Mouse (Mus musculus): ENCODE measurements around the gene Yif1b.
"Not testable (repeated sequence)": the region's sequence is repeated elsewhere in the genome, so short reads cannot be mapped to it uniquely, and the experiment has no call there.

Yif1b gene

GRCm38 (mm10) chr7:29238019-29238967 lies at the start of gene Yif1b:
Gene Yif1b (plus strand): TSS chr7:29238329.
- DNase-seq: peak; percentile 93

- DNase-seq: not testable (repeated sequence)
Measured at GRCm38 (mm10) chr7:29194230-29194629, 43.9 kb upstream of the Yif1b start.

- DNase-seq: no peak
Measured at GRCm38 (mm10) chr7:29202577-29202976, 35.6 kb upstream of the Yif1b start.

- not testable (repeated sequence) for DNase-seq
Measured at GRCm38 (mm10) chr7:29211013-29211412, 27.1 kb upstream of the Yif1b start.

GRCm38 (mm10) chr7:29211415-29212198 lies 26.5 kb upstream of the Yif1b start:
- DNase-seq: peak; percentile 53

GRCm38 (mm10) chr7:29212199-29212765 lies 25.8 kb upstream of the Yif1b start:
- no peak for DNase-seq

- DNase-seq: not testable (repeated sequence)
Measured at GRCm38 (mm10) chr7:29212775-29213560, 25.2 kb upstream of the Yif1b start.

GRCm38 (mm10) chr7:29213675-29214082 lies 24.4 kb upstream of the Yif1b start, which contains the start of gene Catsperg1:
Gene Catsperg1 (minus strand): TSS chr7:29214035.
- DNase-seq: peak; percentile 42

GRCm38 (mm10) chr7:29214236-29214635 lies 23.9 kb upstream of the Yif1b start:
- no peak for DNase-seq

GRCm38 (mm10) chr7:29214846-29215245 lies 23.3 kb upstream of the Yif1b start:
- DNase-seq: no peak

- no peak for DNase-seq
Measured at GRCm38 (mm10) chr7:29224756-29225394, 13.3 kb upstream of the Yif1b start.

- no peak for DNase-seq
Measured at GRCm38 (mm10) chr7:29225520-29225919, 12.6 kb upstream of the Yif1b start.

GRCm38 (mm10) chr7:29228202-29228601 lies 9.9 kb upstream of the Yif1b start:
- DNase-seq: no peak

GRCm38 (mm10) chr7:29230560-29230959 lies 7.6 kb upstream of the Yif1b start:
- DNase-seq: no peak

GRCm38 (mm10) chr7:29231517-29231916 lies 6.6 kb upstream of the Yif1b start:
- DNase-seq: no peak

- DNase-seq: no peak
Measured at GRCm38 (mm10) chr7:29232247-29233013, 5.7 kb upstream of the Yif1b start, which contains the start of gene Kcnk6. Gene Kcnk6 (minus strand): TSS chr7:29232515.

- no peak for DNase-seq
Measured at GRCm38 (mm10) chr7:29233745-29234144, 4.4 kb upstream of the Yif1b start.

- no peak for DNase-seq
Measured at GRCm38 (mm10) chr7:29234661-29235060, 3.5 kb upstream of the Yif1b start.

- no peak for DNase-seq
Measured at GRCm38 (mm10) chr7:29236593-29236992, 1.5 kb upstream of the Yif1b start.

GRCm38 (mm10) chr7:29237596-29237995 lies 533 bp upstream of the Yif1b start:
- not testable (repeated sequence) for DNase-seq
